Comparison of ENCODE assay signal across 8 mouse cellular contexts in genomic region chr5:120577935-120578441, GRCm38 (mm10). TPM values are rescaled to one million over a fixed set of nuclear protein-coding genes. Genes with fewer than 3 reads are reported as not detected.
DNase-seq lines count a peak whose midpoint lies in the region; ATAC-seq and TF ChIP-seq lines count a peak whose summit lies in the region.

No protein-coding gene starts in this region.

- no peak for DNase-seq in left cerebral cortex, adult 2 months (ENCODE audit: extremely low spot score in 1 of 2, low spot score in 2 of 2)
- no peak for DNase-seq in left cerebral cortex, adult 8-10 months (ENCODE audit: low spot score in 2 of 2)
- DNase-seq in thymus, adult 18-20 months, result peak; percentile 62 to 74
- DNase-seq in left cerebral cortex, postnatal 36 days (ENCODE audit: low spot score in 2 of 2), result no peak
- no peak for DNase-seq in gastrocnemius, postnatal 25 days

- no peak overlapping the region for H3K27ac ChIP-seq in left cerebral cortex, adult 2 months
- peak overlapping the region; percentile 79 for H3K27ac ChIP-seq in intestine, embryonic 15.5 days
- H3K27ac ChIP-seq in liver, embryonic 16.5 days (ENCODE audit: low read length), result peak overlapping the region; percentile 99

- WGBS in intestine, embryonic 15.5 days, result 53% methylated on average over 10 of the region's 10 CpGs
- 15% methylated on average over 10 of the region's 10 CpGs for WGBS in liver, embryonic 16.5 days (ENCODE audit: insufficient replicate concordance)

- intact Hi-C loops in left cerebral cortex, adult 2 months (cut with DNase I), result no loop called here
- intact Hi-C loops in left cerebral cortex, postnatal 36 days (cut with DNase I), result no loop called here

- peak; percentile 5; the same call in 1 of the 2 replicates for TF ChIP-seq CTCF in left cerebral cortex, adult 2 months (IDR thresholded peaks at IDR 0.05)

- H3K4me2 ChIP-seq in intestine, embryonic 15.5 days (replicated peaks), result no peak overlapping the region
- H3K4me2 ChIP-seq in liver, embryonic 16.5 days (ENCODE audit: low read depth, low read length), result peak overlapping the region; percentile 68

- no peaks in the 10 kb centered on the region for H3K27me3 ChIP-seq in intestine, embryonic 15.5 days (replicated peaks)
- no peaks in the 10 kb centered on the region for H3K27me3 ChIP-seq in liver, embryonic 16.5 days (ENCODE audit: control insufficient read depth, insufficient read depth, low read depth, low read length)

- no peak overlapping the region for H3K4me3 ChIP-seq in left cerebral cortex, adult 2 months
- H3K4me3 ChIP-seq in intestine, embryonic 15.5 days (replicated peaks), result no peak overlapping the region
- peak overlapping the region; percentile 34 for H3K4me3 ChIP-seq in liver, embryonic 16.5 days (ENCODE audit: low read depth, low read length)

- H3K9me3 ChIP-seq in intestine, embryonic 15.5 days, result no peaks in the 10 kb centered on the region
- H3K9me3 ChIP-seq in liver, embryonic 16.5 days (replicated peaks; ENCODE audit: control insufficient read depth, low read length), result no peaks in the 10 kb centered on the region

- ATAC-seq in common myeloid progenitor, adult 5-6 weeks (replicated peaks; ENCODE audit: low read depth, poor library complexity, severe bottlenecking), result peak; percentile 55
- ATAC-seq in intestine, embryonic 15.5 days, result no peak
- ATAC-seq in liver, embryonic 16.5 days (ENCODE audit: low read depth), result peak; percentile 75

- H3K36me3 ChIP-seq in intestine, embryonic 15.5 days, result peaks cover 6% of the 10 kb centered on the region; the same call in 1 of the 2 replicates
- H3K36me3 ChIP-seq in liver, embryonic 16.5 days (ENCODE audit: control insufficient read depth, insufficient read depth), result peaks cover 26% of the 10 kb centered on the region

- no peak overlapping the region for H3K9ac ChIP-seq in intestine, embryonic 15.5 days
- peak overlapping the region; percentile 74 for H3K9ac ChIP-seq in liver, embryonic 16.5 days (ENCODE audit: low read depth, low read length)

- peaks cover 41% of the 10 kb centered on the region for H3K4me1 ChIP-seq in intestine, embryonic 15.5 days (replicated peaks)
- peaks cover 47% of the 10 kb centered on the region for H3K4me1 ChIP-seq in liver, embryonic 16.5 days (ENCODE audit: control insufficient read depth, low read depth, low read length)

RNA-seq across cellular contexts. Expression of gene Tpcn1, which starts 10.5 kb away (rescaled TPM):
- total RNA-seq in left cerebral cortex, adult 2 months (2021), result 10 to 100 TPM; 36.8 to 42.1 TPM
- total RNA-seq in left cerebral cortex, adult 8-10 months (2022), result 10 to 100 TPM; 32.5 to 41.9 (median 34.2) TPM
- total RNA-seq in common myeloid progenitor, adult 5-6 weeks (2017), result 15.2 and 18.1 TPM in 2 replicates
- polyA plus RNA-seq in intestine, embryonic 15.5 days (2015; fragmentation: Nextera tagmentation; extraction: Ambion mirVana), result 25.3 and 26.8 TPM in 2 replicates
- 21.5 and 24.2 TPM in 2 replicates for polyA plus RNA-seq in liver, embryonic 16.5 days (2015; fragmentation: Nextera tagmentation; extraction: Ambion mirVana)
- 10 to 100 TPM; 32.9 to 36.0 TPM for total RNA-seq in left cerebral cortex, postnatal 36 days (2021)
- total RNA-seq in gastrocnemius, postnatal 25 days (2021), result 10 to 100 TPM; 44.3 to 48.3 TPM

RNA-seq across cellular contexts. Expression of gene Iqcd, which starts 10.8 kb away (rescaled TPM):
- total RNA-seq in left cerebral cortex, adult 2 months (2021), result under 1 TPM; 0.47 to 0.75 TPM
- 1 to 10 TPM in 3 of 4 experiments, under 1 TPM in 1; 0.78 to 1.3 (median 1.3) TPM for total RNA-seq in left cerebral cortex, adult 8-10 months (2022)
- 0.96 and 0.97 TPM in 2 replicates for total RNA-seq in common myeloid progenitor, adult 5-6 weeks (2017)
- polyA plus RNA-seq in intestine, embryonic 15.5 days (2015; fragmentation: Nextera tagmentation; extraction: Ambion mirVana), result 0.28 and 0.40 TPM in 2 replicates
- polyA plus RNA-seq in liver, embryonic 16.5 days (2015; fragmentation: Nextera tagmentation; extraction: Ambion mirVana), result 1.2 TPM in 2 replicates
- 1 to 10 TPM in 1 of 2 experiments, under 1 TPM in 1; 0.81 to 1.1 TPM for total RNA-seq in left cerebral cortex, postnatal 36 days (2021)
- total RNA-seq in gastrocnemius, postnatal 25 days (2021), result under 1 TPM in 1 of 2 experiments, not detected in 1; 0.18 TPM

RNA-seq across cellular contexts. Expression of gene Rita1, which starts 34.4 kb away (rescaled TPM):
- total RNA-seq in left cerebral cortex, adult 2 months (2021), result 10 to 100 TPM; 29.5 to 29.9 TPM
- total RNA-seq in left cerebral cortex, adult 8-10 months (2022), result 10 to 100 TPM; 25.1 to 30.2 (median 28.8) TPM
- total RNA-seq in common myeloid progenitor, adult 5-6 weeks (2017), result 3.8 and 13.1 TPM in 2 replicates
- polyA plus RNA-seq in intestine, embryonic 15.5 days (2015; fragmentation: Nextera tagmentation; extraction: Ambion mirVana), result 10.6 and 11.4 TPM in 2 replicates
- 3.6 and 3.7 TPM in 2 replicates for polyA plus RNA-seq in liver, embryonic 16.5 days (2015; fragmentation: Nextera tagmentation; extraction: Ambion mirVana)
- 10 to 100 TPM; 35.7 to 36.3 TPM for total RNA-seq in left cerebral cortex, postnatal 36 days (2021)
- total RNA-seq in gastrocnemius, postnatal 25 days (2021), result 1 to 10 TPM; 4.8 to 6.3 TPM

RNA-seq across cellular contexts. Expression of gene Ddx54, which starts 34.6 kb away (rescaled TPM):
- total RNA-seq in left cerebral cortex, adult 2 months (2021), result 10 to 100 TPM; 38.6 to 41.0 TPM
- 10 to 100 TPM; 32.4 to 36.9 (median 35.7) TPM for total RNA-seq in left cerebral cortex, adult 8-10 months (2022)
- 36.0 and 41.7 TPM in 2 replicates for total RNA-seq in common myeloid progenitor, adult 5-6 weeks (2017)
- polyA plus RNA-seq in intestine, embryonic 15.5 days (2015; fragmentation: Nextera tagmentation; extraction: Ambion mirVana), result 47.5 and 49.3 TPM in 2 replicates
- polyA plus RNA-seq in liver, embryonic 16.5 days (2015; fragmentation: Nextera tagmentation; extraction: Ambion mirVana), result 14.7 and 16.1 TPM in 2 replicates
- total RNA-seq in left cerebral cortex, postnatal 36 days (2021), result 10 to 100 TPM; 36.9 to 43.1 TPM
- total RNA-seq in gastrocnemius, postnatal 25 days (2021), result 10 to 100 TPM; 15.7 to 17.1 TPM

RNA-seq across cellular contexts. Expression of gene Cfap73, which starts 56.0 kb away (rescaled TPM):
- total RNA-seq in left cerebral cortex, adult 2 months (2021), result under 1 TPM in 1 of 2 experiments, not detected in 1; 0.52 TPM
- under 1 TPM in 2 of 4 experiments, not detected in 2; 0.55 to 0.58 TPM for total RNA-seq in left cerebral cortex, adult 8-10 months (2022)
- not detected in 2 replicates for total RNA-seq in common myeloid progenitor, adult 5-6 weeks (2017)
- polyA plus RNA-seq in intestine, embryonic 15.5 days (2015; fragmentation: Nextera tagmentation; extraction: Ambion mirVana), result not detected in 2 replicates
- not detected in 2 replicates for polyA plus RNA-seq in liver, embryonic 16.5 days (2015; fragmentation: Nextera tagmentation; extraction: Ambion mirVana)
- total RNA-seq in left cerebral cortex, postnatal 36 days (2021), result not detected
- total RNA-seq in gastrocnemius, postnatal 25 days (2021), result not detected

Comparison
In these comparisons a context has a peak if more than half of its experiments do, and no peak if none do; other contexts are left out.
1. DNase-seq: peak in thymus, adult 18-20 months (2 of 2); none in left cerebral cortex, adult 2 months (0 of 2), left cerebral cortex, adult 8-10 months (0 of 2), left cerebral cortex, postnatal 36 days (0 of 2) and gastrocnemius, postnatal 25 days (single experiment).